Mouse (Mus musculus): ENCODE results near the gene Itfg2. TPM values are rescaled to one million over a fixed set of nuclear protein-coding genes. Genes with fewer than 3 reads are reported as not detected.

Gene Itfg2
- total and polyA plus RNA-seq, 3 experiments, result 8.0 to 45.1 (median 17.9) TPM

DNA sequence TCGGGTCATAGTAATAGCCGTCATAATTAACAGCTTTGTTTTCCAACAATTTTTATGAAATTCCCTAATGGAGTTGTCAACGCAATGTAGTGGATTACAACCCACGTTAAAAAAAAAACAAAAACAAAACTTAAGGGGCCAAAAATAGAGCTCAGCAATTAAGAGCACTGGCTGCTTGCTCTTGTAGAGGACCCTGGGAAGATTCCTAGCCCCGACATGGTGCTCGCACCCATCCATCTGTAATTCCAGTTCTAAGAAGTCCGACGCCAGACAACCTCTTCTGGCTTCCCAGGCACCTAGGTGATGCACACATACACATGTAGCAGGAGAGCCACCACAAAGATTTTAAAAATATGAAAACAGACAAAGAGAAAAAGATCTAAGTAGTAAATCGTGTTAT, 315 bp upstream of the Itfg2 start:
- Histone ChIP-seq H3K36me3 (replicated peaks in 1 of 2; ENCODE audit: control insufficient read depth in 1 of 2, insufficient read depth in 1 of 2, low read length in 1 of 2) (peaks cover 7 to 48% of the 10 kb centered on the region in 2 experiments), H3K27me3 (replicated peaks) (no peaks in the 10 kb centered on the region), H3K4me3 (replicated peaks in 1 of 3; ENCODE audit: low read depth in 2 of 3, low read length in 2 of 3, poor library complexity in 1 of 3) (peak overlapping the region in 2 of 3 experiments; percentile 62 to 91), H3K27ac (ENCODE audit: insufficient read depth, low read depth) (no peak overlapping the region), H3K4me2 (ENCODE audit: insufficient read depth, low read depth, poor library complexity, severe bottlenecking) (peak overlapping the region; percentile 38; the same call in 1 of the 2 replicates), H3K79me2 (replicated peaks; ENCODE audit: control insufficient read depth, extremely low read depth, insufficient read depth, poor library complexity, severe bottlenecking) (peaks cover 21% of the 10 kb centered on the region), H3K9me3 (replicated peaks; ENCODE audit: low read length) (no peaks in the 10 kb centered on the region), H3K9ac (ENCODE audit: insufficient read depth, low read depth) (peak overlapping the region; percentile 69; the same call in 1 of the 2 replicates), H3K4me1 (ENCODE audit: control insufficient read depth in 1 of 2, insufficient read depth in 2 of 2) (peaks cover 0 to 16% of the 10 kb centered on the region in 2 experiments; a peak in 2 of 4 replicates)
- DNase-seq (ENCODE audit: extremely low read depth), result no peak
- TF ChIP-seq POLR2AphosphoS2 (IDR thresholded peaks at IDR 0.05; ENCODE audit: low read depth, low read length), result 0 out of 2 replicates have a peak, but pooled peaks have one; percentile 21
- no peak for TF ChIP-seq RCOR1 (conservative IDR thresholded peaks at IDR 0.05; ENCODE audit: low read depth, low read length)
- dilution Hi-C loops (cut with MboI; ENCODE audit: extremely low pct_ligation_motif_present, extremely low pct_unique_long_range_greater_than_20kb, low sequenced_read_pairs) (no loop called here), in situ Hi-C loops (cut with MboI; ENCODE audit: low pct_ligation_motif_present, low pct_unique_long_range_greater_than_20kb, low sequenced_read_pairs) (no loop called here)

DNA sequence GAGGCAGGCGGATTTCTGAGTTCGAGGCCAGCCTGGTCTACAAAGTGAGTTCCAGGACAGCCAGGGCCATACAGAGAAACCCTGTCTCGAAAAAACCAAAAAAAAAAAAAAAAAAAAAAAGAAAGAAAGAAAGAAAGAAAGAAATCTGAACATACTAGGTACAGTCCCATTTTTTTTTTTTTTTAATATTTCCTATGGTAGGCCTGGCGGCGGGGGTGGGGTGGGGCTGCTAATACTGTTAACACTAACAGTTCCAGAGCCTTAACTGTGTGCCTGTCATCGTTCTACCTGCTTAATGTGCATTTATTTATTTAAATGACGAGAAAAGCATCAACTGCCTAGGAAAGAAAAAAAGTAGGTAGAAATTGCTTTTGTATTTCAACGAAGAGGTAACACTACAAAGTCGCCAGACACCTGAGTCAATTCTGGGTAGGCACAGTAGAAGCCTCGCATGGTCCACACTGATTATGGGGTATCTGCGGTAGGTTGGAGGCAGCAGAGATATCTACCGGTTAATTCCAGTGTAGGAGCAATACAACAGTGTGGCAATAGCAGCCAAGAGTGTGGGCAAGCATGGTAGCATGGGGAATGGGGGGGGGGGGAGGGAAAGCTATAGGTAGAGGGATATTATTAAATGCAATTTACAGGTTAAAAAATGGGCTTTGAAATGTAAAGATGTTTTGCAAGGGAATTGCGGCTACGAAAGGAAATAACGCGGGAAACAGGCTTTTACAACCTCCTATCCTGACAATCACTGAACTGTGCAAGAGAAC, 1.0 kb downstream of the Itfg2 start:
- peaks cover 4 to 37% of the 10 kb centered on the region in 2 experiments for H3K36me3 ChIP-seq (replicated peaks in 1 of 2; ENCODE audit: control insufficient read depth in 1 of 2, insufficient read depth in 1 of 2, low read length in 1 of 2)
- no peaks in the 10 kb centered on the region for H3K9me3 ChIP-seq (replicated peaks; ENCODE audit: low read length)
- TF ChIP-seq NELFE (IDR thresholded peaks at IDR 0.05; ENCODE audit: low read depth, low read length), result no peak
- TF ChIP-seq ZNF384 (IDR thresholded peaks at IDR 0.05; ENCODE audit: low read depth, low read length), result peak; percentile 57
- H3K4me1 ChIP-seq (ENCODE audit: control insufficient read depth in 1 of 2, insufficient read depth in 2 of 2), result peaks cover 0 to 16% of the 10 kb centered on the region in 2 experiments; a peak in 2 of 4 replicates
- H3K4me2 ChIP-seq (ENCODE audit: insufficient read depth, low read depth, poor library complexity, severe bottlenecking), result peak overlapping the region; percentile 100
- no peak for DNase-seq (ENCODE audit: extremely low read depth)
- in situ Hi-C loops (cut with MboI; ENCODE audit: low pct_ligation_motif_present, low pct_unique_long_range_greater_than_20kb, low sequenced_read_pairs), result no loop called here
- H3K9ac ChIP-seq (ENCODE audit: insufficient read depth, low read depth), result peak overlapping the region; percentile 94
- H3K4me3 ChIP-seq (replicated peaks in 1 of 3; ENCODE audit: low read depth in 2 of 3, low read length in 2 of 3, poor library complexity in 1 of 3), result peak overlapping the region; percentile 62 to 91 (median 72)
- no peak overlapping the region; the same call in 1 of the 2 replicates for H3K27ac ChIP-seq (ENCODE audit: insufficient read depth, low read depth)
- no peaks in the 10 kb centered on the region for H3K27me3 ChIP-seq (replicated peaks)
- dilution Hi-C loops (cut with MboI; ENCODE audit: extremely low pct_ligation_motif_present, extremely low pct_unique_long_range_greater_than_20kb, low sequenced_read_pairs), result no loop called here
- peaks cover 21% of the 10 kb centered on the region for H3K79me2 ChIP-seq (replicated peaks; ENCODE audit: control insufficient read depth, extremely low read depth, insufficient read depth, poor library complexity, severe bottlenecking)

- H3K4me2 ChIP-seq (ENCODE audit: insufficient read depth, low read depth, poor library complexity, severe bottlenecking), result no peak overlapping the region
- H3K79me2 ChIP-seq (replicated peaks; ENCODE audit: control insufficient read depth, extremely low read depth, insufficient read depth, poor library complexity, severe bottlenecking), result peaks cover 21% of the 10 kb centered on the region
- dilution Hi-C loops (cut with MboI; ENCODE audit: extremely low pct_ligation_motif_present, extremely low pct_unique_long_range_greater_than_20kb, low sequenced_read_pairs), result no loop called here
- in situ Hi-C loops (cut with MboI; ENCODE audit: low pct_ligation_motif_present, low pct_unique_long_range_greater_than_20kb, low sequenced_read_pairs), result no loop called here
- H3K36me3 ChIP-seq (replicated peaks in 1 of 2; ENCODE audit: control insufficient read depth in 1 of 2, insufficient read depth in 1 of 2, low read length in 1 of 2), result peaks cover 4 to 35% of the 10 kb centered on the region in 2 experiments
- no peaks in the 10 kb centered on the region for H3K9me3 ChIP-seq (replicated peaks; ENCODE audit: low read length)
- TF ChIP-seq IRF4 (IDR thresholded peaks at IDR 0.05; ENCODE audit: low read depth, low read length), result no peak
- TF ChIP-seq KAT2A (IDR thresholded peaks at IDR 0.05; ENCODE audit: insufficient replicate concordance, low read length), result no peak
- TF ChIP-seq EP300 (IDR thresholded peaks at IDR 0.05; ENCODE audit: low read length), result no peak
- TF ChIP-seq CHD2 (IDR thresholded peaks at IDR 0.05; ENCODE audit: low read length), result no peak
- TF ChIP-seq NELFE (IDR thresholded peaks at IDR 0.05; ENCODE audit: low read depth, low read length), result no peak
- TF ChIP-seq E2F4 (IDR thresholded peaks at IDR 0.05; ENCODE audit: insufficient replicate concordance, low read depth, low read length), result no peak
- TF ChIP-seq RCOR1 (conservative IDR thresholded peaks at IDR 0.05; ENCODE audit: low read depth, low read length), result no peak
- no peak for TF ChIP-seq BHLHE40 (IDR thresholded peaks at IDR 0.05; ENCODE audit: low read depth, low read length)
- no peak for TF ChIP-seq HCFC1 (IDR thresholded peaks at IDR 0.05; ENCODE audit: low read depth, low read length)
- TF ChIP-seq RAD21 (IDR thresholded peaks at IDR 0.05; ENCODE audit: low read depth, low read length), result no peak
- TF ChIP-seq NRF1 (IDR thresholded peaks at IDR 0.05; ENCODE audit: low read depth, low read length), result no peak
- TF ChIP-seq UBTF (IDR thresholded peaks at IDR 0.05; ENCODE audit: low read depth, low read length), result no peak
- TF ChIP-seq MAX (IDR thresholded peaks at IDR 0.05; ENCODE audit: low read length), result no peak
- no peak for TF ChIP-seq JUND (conservative IDR thresholded peaks at IDR 0.05; ENCODE audit: low read depth, low read length)
- TF ChIP-seq JUN (IDR thresholded peaks at IDR 0.05; ENCODE audit: insufficient read depth, low read depth, low read length), result no peak
- no peak for TF ChIP-seq MAZ (IDR thresholded peaks at IDR 0.05; ENCODE audit: low read depth, low read length)
- no peak overlapping the region for H3K9ac ChIP-seq (ENCODE audit: insufficient read depth, low read depth)
- H3K4me3 ChIP-seq (replicated peaks in 1 of 3; ENCODE audit: low read depth in 2 of 3, low read length in 2 of 3, poor library complexity in 1 of 3), result no peak overlapping the region
- peaks cover 0 to 16% of the 10 kb centered on the region in 2 experiments; a peak in 2 of 4 replicates for H3K4me1 ChIP-seq (ENCODE audit: control insufficient read depth in 1 of 2, insufficient read depth in 2 of 2)
- no peak for DNase-seq (ENCODE audit: extremely low read depth)
- no peak overlapping the region for H3K27ac ChIP-seq (ENCODE audit: insufficient read depth, low read depth)
- no peaks in the 10 kb centered on the region for H3K27me3 ChIP-seq (replicated peaks)
Measured at GRCm38 (mm10) chr6:128421480-128421879, 3.3 kb downstream of the Itfg2 start.
